Mouse (Mus musculus) neural tube, embryonic 11.5 days (tissue): ENCODE data around the gene Fam120a. TPM values are rescaled to one million over a fixed set of nuclear protein-coding genes. Genes with fewer than 3 reads are reported as not detected.

Source experiments
- ATAC-seq: fragments of 200-750 bp; cut with Nextera tagmentation; 2 replicates; pipeline ENCODE4 v1.8.0; 2017; ENCODE audit warnings: moderate number of reproducible peaks, mild to moderate bottlenecking, moderate TSS enrichment, moderate library complexity; ENCODE audit not compliant: insufficient read depth, low FRiP score, low TSS enrichment
- DNase-seq: peaks from one replicate; pipeline ENCODE4 v3.0.0-alpha.2; 2015; ENCODE audit warnings: low spot score
- H3K27ac ChIP-seq: fragments of 300-500 bp; sonication (generic); 2 replicates; pipeline ENCODE4 v1.5.1; 2014; ENCODE audit warnings: low read depth, mild to moderate bottlenecking, low read length
- H3K27me3 ChIP-seq: fragments of 300-500 bp; sonication (generic); 2 replicates; pipeline ENCODE4 v1.6.1; 2014; ENCODE audit warnings: mild to moderate bottlenecking, low read length, mixed read lengths; ENCODE audit not compliant: control insufficient read depth, insufficient read depth
- H3K36me3 ChIP-seq: fragments of 300-500 bp; sonication (generic); 2 replicates; pipeline ENCODE4 v1.6.1; 2014; ENCODE audit warnings: mild to moderate bottlenecking, low read length, moderate library complexity, mixed read lengths; ENCODE audit not compliant: control insufficient read depth, insufficient read depth
- H3K4me1 ChIP-seq: fragments of 300-500 bp; sonication (generic); 2 replicates; pipeline ENCODE4 v1.6.1; 2014; ENCODE audit warnings: low read length, mixed read lengths; ENCODE audit not compliant: control insufficient read depth, insufficient read depth
- H3K4me2 ChIP-seq: fragments of 300-500 bp; sonication (generic); 2 replicates; pipeline ENCODE4 v1.6.1; 2014; ENCODE audit warnings: low read depth, mild to moderate bottlenecking, moderate library complexity
- H3K4me3 ChIP-seq: fragments of 300-500 bp; sonication (generic); 2 replicates; pipeline ENCODE4 v1.5.1; 2014; ENCODE audit warnings: low read depth, low read length
- H3K9ac ChIP-seq: fragments of 300-500 bp; sonication (generic); 2 replicates; pipeline ENCODE4 v1.6.1; 2014; ENCODE audit warnings: mild to moderate bottlenecking, low read length
- H3K9me3 ChIP-seq: fragments of 300-500 bp; sonication (generic); 2 replicates; pipeline ENCODE4 v1.6.1; 2016; ENCODE audit warnings: low read length; ENCODE audit not compliant: control insufficient read depth
- WGBS: fragments of 180-500 bp; shearing (Covaris S2); extraction: QIAGEN DNeasy Blood & Tissue Kit; methylation state at CpG from one replicate; pipeline ENCODE4 v1.1.7; 2014; 5-methylcytosine and 5-hydroxymethylcytosine counted together
- polyA plus RNA-seq: library from polyadenylated mRNA; unstranded; fragments of >200 nt; fragmentation: Nextera tagmentation; extraction: Ambion mirVana; gene quantifications from 2 replicates; pipeline ENCODE4 v1.2.1, GENCODE M21; 2014

Fam120a gene
- polyA plus RNA-seq, 1 experiment from 2014 or later = 18.6 TPM

DNA sequence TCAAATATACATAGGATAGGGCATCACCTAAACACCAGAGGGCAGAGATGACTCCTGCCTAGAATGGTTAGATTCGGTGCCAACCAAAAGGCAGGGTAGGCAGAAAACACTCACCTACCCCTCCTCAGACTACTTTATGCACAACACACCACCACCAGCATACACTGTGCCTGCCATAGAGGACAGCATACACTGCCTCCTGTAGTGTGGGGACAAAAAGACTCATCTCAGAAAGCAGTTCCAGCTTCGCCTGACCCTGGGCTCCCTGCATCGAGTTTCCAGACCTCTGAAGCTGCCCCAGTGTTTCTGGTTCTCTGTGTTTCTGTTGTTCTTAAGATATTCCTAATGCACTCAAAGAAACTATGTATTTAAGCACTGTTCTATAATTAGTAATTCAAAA lies 54.7 kb downstream of the Fam120a start:
- H3K4me3 ChIP-seq = no peak overlapping the region
- no peak overlapping the region for H3K27ac ChIP-seq
- WGBS = 91% methylated on average over 3 of the region's 3 CpGs
- ATAC-seq (no peak), DNase-seq (no peak)
- H3K4me1 ChIP-seq = no peaks in the 10 kb centered on the region
- H3K27me3 ChIP-seq = no peaks in the 10 kb centered on the region
- no peaks in the 10 kb centered on the region for H3K9me3 ChIP-seq
- peaks cover 7% of the 10 kb centered on the region for H3K36me3 ChIP-seq
- H3K9ac ChIP-seq = no peak overlapping the region
- H3K4me2 ChIP-seq = no peak overlapping the region

GRCm38 (mm10) chr13:48911426-48911825 lies 56.4 kb downstream of the Fam120a start:
- Histone ChIP-seq H3K9ac (no peak overlapping the region), H3K9me3 (no peaks in the 10 kb centered on the region), H3K36me3 (peaks cover 4% of the 10 kb centered on the region), H3K4me3 (no peak overlapping the region), H3K27ac (no peak overlapping the region), H3K27me3 (no peaks in the 10 kb centered on the region), H3K4me1 (no peaks in the 10 kb centered on the region), H3K4me2 (no peak overlapping the region)
- WGBS = 89% methylated on average over 7 of the region's 7 CpGs
- no peak for DNase-seq
- no peak for ATAC-seq

DNA sequence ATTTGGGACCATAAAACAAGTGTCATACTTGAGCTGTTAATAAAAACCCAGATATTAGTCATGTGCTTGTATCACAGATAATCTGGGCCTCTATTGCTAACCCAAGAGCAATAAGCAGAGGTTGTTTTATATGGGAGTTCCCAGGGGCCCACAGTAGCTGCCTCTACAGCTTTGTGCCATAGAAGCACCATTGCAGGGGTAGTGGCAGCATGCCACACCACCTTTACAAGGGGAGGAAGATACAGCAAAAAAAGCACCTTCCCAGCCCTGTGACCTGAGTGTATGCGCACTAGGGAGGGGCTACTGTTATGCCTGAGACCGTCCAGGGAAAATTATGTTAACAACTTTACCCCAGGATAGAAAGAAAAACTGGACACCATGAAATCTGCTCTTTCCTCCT lies 62.4 kb downstream of the Fam120a start:
- no peak for ATAC-seq
- WGBS = 91% methylated on average over 2 of the region's 2 CpGs
- peaks cover 7% of the 10 kb centered on the region for H3K36me3 ChIP-seq
- H3K4me2 ChIP-seq = no peak overlapping the region
- H3K4me3 ChIP-seq = no peak overlapping the region
- no peaks in the 10 kb centered on the region for H3K4me1 ChIP-seq
- no peak for DNase-seq
- H3K27me3 ChIP-seq = no peaks in the 10 kb centered on the region
- H3K27ac ChIP-seq = no peak overlapping the region
- no peak overlapping the region for H3K9ac ChIP-seq
- no peaks in the 10 kb centered on the region for H3K9me3 ChIP-seq

- no peak overlapping the region for H3K4me2 ChIP-seq
- no peak overlapping the region for H3K27ac ChIP-seq
- WGBS = 90% methylated on average over 5 of the region's 5 CpGs
- ATAC-seq (no peak), DNase-seq (no peak)
- no peaks in the 10 kb centered on the region for H3K9me3 ChIP-seq
- no peaks in the 10 kb centered on the region for H3K27me3 ChIP-seq
- no peak overlapping the region for H3K4me3 ChIP-seq
- no peak overlapping the region for H3K9ac ChIP-seq
- H3K36me3 ChIP-seq = no peaks in the 10 kb centered on the region; the same call in 1 of the 2 replicates
- H3K4me1 ChIP-seq = no peaks in the 10 kb centered on the region
Observed at GRCm38 (mm10) chr13:48895376-48895775, 72.4 kb downstream of the Fam120a start.

GRCm38 (mm10) chr13:48890260-48890960 lies 77.4 kb downstream of the Fam120a start:
- ATAC-seq = no peak
- no peak overlapping the region for H3K27ac ChIP-seq
- H3K9me3 ChIP-seq = no peaks in the 10 kb centered on the region
- no peak overlapping the region for H3K4me3 ChIP-seq
- H3K4me2 ChIP-seq = no peak overlapping the region
- DNase-seq = no peak
- WGBS = 86% methylated on average over 4 of the region's 4 CpGs
- no peaks in the 10 kb centered on the region for H3K4me1 ChIP-seq
- no peaks in the 10 kb centered on the region for H3K27me3 ChIP-seq
- H3K36me3 ChIP-seq = peaks cover 13% of the 10 kb centered on the region
- no peak overlapping the region for H3K9ac ChIP-seq

DNA sequence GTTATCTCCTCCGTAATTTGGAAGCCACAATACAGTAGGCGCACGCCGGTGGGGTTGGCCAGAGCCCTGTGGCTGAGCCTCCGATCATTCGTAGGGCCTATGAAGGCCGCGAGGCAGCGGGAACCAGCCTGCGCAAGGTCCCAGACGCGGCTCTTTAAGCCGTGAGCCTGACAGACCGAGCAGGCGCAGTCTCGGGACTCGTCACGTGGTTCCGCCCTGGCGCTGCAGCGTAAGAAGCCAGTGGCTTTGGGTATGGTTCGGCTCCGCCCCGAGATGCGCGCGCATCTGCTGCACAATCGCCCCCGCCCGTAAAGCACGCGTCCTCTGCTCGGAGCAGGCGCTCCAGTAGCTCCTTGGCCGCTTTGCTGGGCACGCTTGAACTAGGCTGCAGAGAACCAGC lies 89.3 kb downstream of the Fam120a start:
- Histone ChIP-seq H3K9ac (peak overlapping the region; percentile 74), H3K27ac (peak overlapping the region; percentile 79), H3K36me3 (peaks cover 2% of the 10 kb centered on the region), H3K9me3 (no peaks in the 10 kb centered on the region), H3K27me3 (no peaks in the 10 kb centered on the region), H3K4me2 (peak overlapping the region; percentile 63), H3K4me3 (peak overlapping the region; percentile 34), H3K4me1 (peaks cover 5% of the 10 kb centered on the region)
- ATAC-seq (peak; percentile 99), DNase-seq (peak; percentile 98)
- WGBS = under 1% methylated on average over 36 of the region's 36 CpGs

GRCm38 (mm10) chr13:48877805-48878204 lies 90.0 kb downstream of the Fam120a start:
- H3K4me1 ChIP-seq = peaks cover 5% of the 10 kb centered on the region

GRCm38 (mm10) chr13:48872726-48873125 lies 95.1 kb downstream of the Fam120a start:
- H3K4me2 ChIP-seq = no peak overlapping the region
- H3K4me3 ChIP-seq = no peak overlapping the region
- 89% methylated on average over 5 of the region's 5 CpGs for WGBS
- no peaks in the 10 kb centered on the region for H3K27me3 ChIP-seq
- no peaks in the 10 kb centered on the region for H3K36me3 ChIP-seq
- H3K4me1 ChIP-seq = peaks cover 20% of the 10 kb centered on the region
- DNase-seq (no peak), ATAC-seq (no peak)
- H3K9ac ChIP-seq = no peak overlapping the region
- no peak overlapping the region for H3K27ac ChIP-seq
- no peaks in the 10 kb centered on the region for H3K9me3 ChIP-seq

More at GRCm38 (mm10) chr13:48877805-48878204, 90.0 kb downstream of the Fam120a start:
- no peak for DNase-seq
- Histone ChIP-seq H3K4me2 (peak overlapping the region; percentile 63), H3K9ac (peak overlapping the region; percentile 74), H3K9me3 (no peaks in the 10 kb centered on the region), H3K36me3 (peaks cover under 1% of the 10 kb centered on the region), H3K27me3 (no peaks in the 10 kb centered on the region), H3K4me3 (no peak overlapping the region; the same call in 1 of the 2 replicates), H3K27ac (no peak overlapping the region; the same call in 1 of the 2 replicates)
- ATAC-seq = no peak

DNA sequence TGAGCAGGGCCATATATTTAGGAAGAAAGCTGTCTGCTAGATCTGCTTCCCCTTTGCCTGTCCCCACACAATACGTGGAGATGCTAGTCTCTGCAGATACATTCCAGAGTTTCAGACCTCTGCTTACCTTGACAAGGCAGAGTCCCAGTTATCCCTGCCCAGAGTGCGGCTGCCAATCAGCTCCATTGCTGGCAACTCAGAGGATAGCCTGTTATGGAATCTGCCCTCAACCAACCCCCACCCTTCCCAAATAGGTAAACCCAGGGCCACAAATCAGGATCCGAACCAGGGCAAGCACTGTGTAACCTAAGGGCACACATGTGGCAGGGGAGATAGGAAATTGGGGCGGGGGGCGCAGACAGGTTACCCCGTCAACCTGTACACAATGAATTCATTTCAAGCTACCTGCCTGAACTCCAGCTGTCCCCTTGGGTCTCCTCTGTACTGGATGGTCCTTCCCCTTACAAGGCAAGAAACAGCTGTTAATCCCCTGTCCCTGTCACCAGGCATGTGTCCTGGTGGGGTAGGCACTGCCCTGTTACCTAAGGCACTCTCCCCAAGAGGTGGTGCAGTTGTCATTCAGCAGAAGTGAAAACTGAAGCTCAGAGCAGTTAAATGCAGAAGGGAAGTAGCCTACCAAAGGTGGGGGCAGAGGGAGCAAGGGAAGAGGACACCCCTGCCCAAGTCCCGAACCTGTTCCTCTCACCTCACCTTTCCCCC lies 95.8 kb downstream of the Fam120a start:
- no peak overlapping the region for H3K27ac ChIP-seq
- H3K9ac ChIP-seq = peak overlapping the region; percentile 99
- H3K9me3 ChIP-seq = no peaks in the 10 kb centered on the region
- H3K4me1 ChIP-seq = peaks cover 20% of the 10 kb centered on the region
- no peaks in the 10 kb centered on the region for H3K36me3 ChIP-seq
- peak overlapping the region; percentile 95; the same call in 1 of the 2 replicates for H3K4me3 ChIP-seq
- WGBS = 73% methylated on average over 7 of the region's 7 CpGs
- no peaks in the 10 kb centered on the region for H3K27me3 ChIP-seq
- ATAC-seq = no peak
- peak overlapping the region; percentile 86 for H3K4me2 ChIP-seq
- DNase-seq = no peak
